Mouse (Mus musculus): ENCODE results near the gene Atcay. TPM values are rescaled to one million over a fixed set of nuclear protein-coding genes. Genes with fewer than 3 reads are reported as not detected.
"Not testable (repeated sequence)": the region's sequence is repeated elsewhere in the genome, so short reads cannot be mapped to it uniquely, and the experiment has no call there.

The Atcay gene
- total RNA-seq, 1 experiment: 4.1 TPM

DNA sequence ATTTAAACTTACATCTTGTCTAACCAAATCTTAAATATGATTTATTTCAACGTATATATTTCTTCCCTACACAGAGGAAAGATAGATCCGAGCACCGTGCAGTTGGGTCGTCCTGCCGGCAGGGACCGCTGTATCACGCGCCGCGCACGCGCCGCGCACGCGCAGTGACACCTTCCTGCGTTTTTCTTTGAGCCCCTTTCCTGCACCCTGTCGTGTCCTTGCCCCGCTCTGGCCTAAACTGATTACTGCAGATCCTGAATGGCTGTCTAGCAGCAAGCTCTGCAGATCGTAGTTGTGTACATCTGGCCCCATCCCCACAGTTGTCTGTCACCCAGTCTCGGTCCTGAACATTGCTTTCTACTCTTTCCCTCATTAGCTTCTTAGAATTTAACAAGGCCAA lies 57.5 kb downstream of the Atcay start:
- DNase-seq (ENCODE audit: low read depth, low spot score): no peak
- Histone ChIP-seq H3K9me3 (ENCODE audit: control insufficient read depth, insufficient read depth, low read depth, low read length) (no peaks in the 10 kb centered on the region), H3K27ac (ENCODE audit: insufficient read depth, low read depth, low read length, poor library complexity, severe bottlenecking) (peak overlapping the region; percentile 32; the same call in 1 of the 2 replicates), H3K4me3 (ENCODE audit: insufficient read depth in 1 of 2, low read depth in 1 of 2, low read length in 2 of 2, poor library complexity in 1 of 2, severe bottlenecking in 1 of 2) (0 out of 4 replicates have a peak overlapping the region, but pooled peaks of 1 of the 2 experiments have one; percentile 11), H3K9ac (ENCODE audit: insufficient read depth, low read depth, low read length, poor library complexity, severe bottlenecking) (peak overlapping the region; percentile 49; the same call in 1 of the 2 replicates), H3K36me3 (ENCODE audit: control insufficient read depth, insufficient read depth, low read length, poor library complexity, severe bottlenecking) (peaks cover 14% of the 10 kb centered on the region), H3K4me1 (ENCODE audit: control insufficient read depth in 2 of 2, insufficient read depth in 2 of 2, low read length in 2 of 2, poor library complexity in 1 of 2) (peaks cover 4 to 6% of the 10 kb centered on the region in 2 experiments; a peak in 3 of 4 replicates)
- in situ Hi-C loops (cut with MboI; ENCODE audit: low sequenced_read_pairs in 2 of 2, unreplicated experiment in 2 of 2): no loop called here
- TF ChIP-seq ZNF384 (IDR thresholded peaks at IDR 0.05; ENCODE audit: low read depth, low read length): no peak
- TF ChIP-seq CHD2 (IDR thresholded peaks at IDR 0.05; ENCODE audit: low read depth, low read length): no peak
- TF ChIP-seq ZC3H11A (IDR thresholded peaks at IDR 0.05; ENCODE audit: borderline replicate concordance, low read depth, low read length): no peak
- no peak for TF ChIP-seq HCFC1 (IDR thresholded peaks at IDR 0.05; ENCODE audit: borderline replicate concordance, insufficient read depth, low read length)
- no peak for TF ChIP-seq MAFK (IDR thresholded peaks at IDR 0.05; ENCODE audit: insufficient read depth, low read depth, low read length)

GRCm38 (mm10) chr10:81169411-81169900 lies 61.2 kb downstream of the Atcay start:
- H3K9me3 ChIP-seq (ENCODE audit: control insufficient read depth, insufficient read depth, low read depth, low read length); in situ Hi-C loops (cut with MboI; ENCODE audit: low sequenced_read_pairs in 2 of 2, unreplicated experiment in 2 of 2); H3K9ac ChIP-seq (ENCODE audit: insufficient read depth, low read depth, low read length, poor library complexity, severe bottlenecking); H3K36me3 ChIP-seq (ENCODE audit: control insufficient read depth, insufficient read depth, low read length, poor library complexity, severe bottlenecking); H3K27ac ChIP-seq (ENCODE audit: insufficient read depth, low read depth, low read length, poor library complexity, severe bottlenecking); DNase-seq (ENCODE audit: low read depth, low spot score); H3K4me1 ChIP-seq (ENCODE audit: control insufficient read depth in 2 of 2, insufficient read depth in 2 of 2, low read length in 2 of 2, poor library complexity in 1 of 2): not testable (repeated sequence)
- H3K4me3 ChIP-seq (ENCODE audit: insufficient read depth in 1 of 2, low read depth in 1 of 2, low read length in 2 of 2, poor library complexity in 1 of 2, severe bottlenecking in 1 of 2): peak overlapping the region; percentile 13 to 37; a peak in 2 of 4 replicates

DNA sequence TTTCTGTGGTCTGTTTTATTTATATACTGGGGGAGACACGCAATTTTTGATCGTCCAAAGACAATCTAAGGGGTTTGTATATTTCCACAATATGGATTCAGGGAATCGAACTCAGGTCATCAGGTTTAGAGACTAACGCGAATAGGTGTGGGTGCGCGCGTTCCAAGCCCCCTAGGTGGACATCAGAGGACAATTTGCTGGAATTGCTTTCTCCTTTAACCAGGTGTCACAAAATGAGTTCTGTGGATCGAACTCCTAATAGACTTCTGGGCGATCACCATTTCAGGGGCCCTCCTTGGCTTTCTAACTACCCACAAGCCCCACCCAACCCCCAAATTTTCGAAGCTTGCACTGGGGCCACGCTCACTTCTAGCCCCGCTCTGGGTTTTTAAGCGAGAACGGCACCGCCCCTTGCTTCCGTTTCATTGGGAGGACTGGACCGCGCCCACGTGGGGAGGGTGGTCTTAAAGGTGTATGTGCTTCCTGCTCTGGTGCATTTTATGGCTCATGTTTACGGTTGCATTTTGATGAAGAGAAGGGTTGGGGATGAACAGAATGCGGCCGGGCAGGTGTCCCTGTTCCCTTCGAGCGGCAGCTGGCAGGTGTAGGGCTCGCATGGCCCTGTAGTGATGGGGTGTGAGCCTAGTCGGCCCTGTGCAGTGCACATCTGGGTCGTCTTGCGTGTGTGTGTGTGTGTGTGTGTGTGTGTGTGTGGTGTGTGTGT lies 62.0 kb downstream of the Atcay start:
- DNase-seq (ENCODE audit: low read depth, low spot score): peak; percentile 77
- H3K4me3 ChIP-seq (ENCODE audit: insufficient read depth in 1 of 2, low read depth in 1 of 2, low read length in 2 of 2, poor library complexity in 1 of 2, severe bottlenecking in 1 of 2): peak overlapping the region; percentile 53 to 81
- H3K9me3 ChIP-seq (ENCODE audit: control insufficient read depth, insufficient read depth, low read depth, low read length): no peaks in the 10 kb centered on the region
- H3K9ac ChIP-seq (ENCODE audit: insufficient read depth, low read depth, low read length, poor library complexity, severe bottlenecking): peak overlapping the region; percentile 57
- TF ChIP-seq CHD2 (IDR thresholded peaks at IDR 0.05; ENCODE audit: low read depth, low read length) (no peak), ZNF384 (IDR thresholded peaks at IDR 0.05; ENCODE audit: low read depth, low read length) (no peak), ZC3H11A (IDR thresholded peaks at IDR 0.05; ENCODE audit: borderline replicate concordance, low read depth, low read length) (no peak), HCFC1 (IDR thresholded peaks at IDR 0.05; ENCODE audit: borderline replicate concordance, insufficient read depth, low read length) (no peak), MAFK (IDR thresholded peaks at IDR 0.05; ENCODE audit: insufficient read depth, low read depth, low read length) (no peak)
- H3K36me3 ChIP-seq (ENCODE audit: control insufficient read depth, insufficient read depth, low read length, poor library complexity, severe bottlenecking): peaks cover 3% of the 10 kb centered on the region; the same call in 1 of the 2 replicates
- peak overlapping the region; percentile 37 for H3K27ac ChIP-seq (ENCODE audit: insufficient read depth, low read depth, low read length, poor library complexity, severe bottlenecking)
- in situ Hi-C loops (cut with MboI; ENCODE audit: low sequenced_read_pairs in 2 of 2, unreplicated experiment in 2 of 2): no loop called here
- H3K4me1 ChIP-seq (ENCODE audit: control insufficient read depth in 2 of 2, insufficient read depth in 2 of 2, low read length in 2 of 2, poor library complexity in 1 of 2): peaks cover 5 to 7% of the 10 kb centered on the region in 2 experiments; a peak in 3 of 4 replicates

DNA sequence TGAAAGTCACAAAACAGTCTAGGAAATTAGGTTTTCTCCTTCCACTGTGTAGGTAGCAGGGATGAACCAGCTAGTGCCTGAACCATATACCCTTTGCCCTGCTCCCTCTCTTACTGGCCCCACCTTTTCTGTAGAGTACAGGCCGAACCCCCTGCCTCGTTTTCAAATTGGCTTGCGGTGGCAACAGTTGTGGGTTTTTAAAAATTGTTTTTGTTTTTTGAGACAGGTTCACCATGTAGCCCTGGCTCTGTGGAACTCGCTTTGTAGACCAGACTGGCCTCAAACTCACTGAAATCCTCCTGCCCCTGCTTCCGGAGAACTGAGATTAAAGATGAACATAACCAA lies 62.6 kb downstream of the Atcay start:
- DNase-seq (ENCODE audit: low read depth, low spot score): no peak
- Histone ChIP-seq H3K4me3 (ENCODE audit: insufficient read depth in 1 of 2, low read depth in 1 of 2, low read length in 2 of 2, poor library complexity in 1 of 2, severe bottlenecking in 1 of 2) (peak overlapping the region; percentile 53 to 81), H3K27ac (ENCODE audit: insufficient read depth, low read depth, low read length, poor library complexity, severe bottlenecking) (peak overlapping the region; percentile 37; the same call in 1 of the 2 replicates), H3K9ac (ENCODE audit: insufficient read depth, low read depth, low read length, poor library complexity, severe bottlenecking) (peak overlapping the region; percentile 46; the same call in 1 of the 2 replicates), H3K36me3 (ENCODE audit: control insufficient read depth, insufficient read depth, low read length, poor library complexity, severe bottlenecking) (peaks cover 7% of the 10 kb centered on the region; the same call in 1 of the 2 replicates), H3K4me1 (ENCODE audit: control insufficient read depth in 2 of 2, insufficient read depth in 2 of 2, low read length in 2 of 2, poor library complexity in 1 of 2) (peaks cover 5 to 7% of the 10 kb centered on the region in 2 experiments; a peak in 3 of 4 replicates), H3K9me3 (ENCODE audit: control insufficient read depth, insufficient read depth, low read depth, low read length) (no peaks in the 10 kb centered on the region)
- in situ Hi-C loops (cut with MboI; ENCODE audit: low sequenced_read_pairs in 2 of 2, unreplicated experiment in 2 of 2): no loop called here
- TF ChIP-seq CHD2 (IDR thresholded peaks at IDR 0.05; ENCODE audit: low read depth, low read length): no peak
- TF ChIP-seq ZC3H11A (IDR thresholded peaks at IDR 0.05; ENCODE audit: borderline replicate concordance, low read depth, low read length): no peak
- no peak for TF ChIP-seq MAFK (IDR thresholded peaks at IDR 0.05; ENCODE audit: insufficient read depth, low read depth, low read length)
- TF ChIP-seq HCFC1 (IDR thresholded peaks at IDR 0.05; ENCODE audit: borderline replicate concordance, insufficient read depth, low read length): no peak
- no peak for TF ChIP-seq ZNF384 (IDR thresholded peaks at IDR 0.05; ENCODE audit: low read depth, low read length)

Data from ES-E14 (cell line).